Mouse (Mus musculus) CD4-positive, CD25-positive, alpha-beta regulatory T cell, adult 2 months (primary cell): Measurements from ENCODE around the gene Zdhhc1.

Experiments used
- DNase-seq: peaks from one replicate; pipeline ENCODE4 v3.0.0-alpha.2; 2012; ENCODE audit warnings: low read depth, low spot score

The Zdhhc1 gene

GRCm38 (mm10) chr8:105476628-105477413 is 19.9 kb downstream of the Zdhhc1 start:
- DNase-seq = peak; percentile 26

DNA sequence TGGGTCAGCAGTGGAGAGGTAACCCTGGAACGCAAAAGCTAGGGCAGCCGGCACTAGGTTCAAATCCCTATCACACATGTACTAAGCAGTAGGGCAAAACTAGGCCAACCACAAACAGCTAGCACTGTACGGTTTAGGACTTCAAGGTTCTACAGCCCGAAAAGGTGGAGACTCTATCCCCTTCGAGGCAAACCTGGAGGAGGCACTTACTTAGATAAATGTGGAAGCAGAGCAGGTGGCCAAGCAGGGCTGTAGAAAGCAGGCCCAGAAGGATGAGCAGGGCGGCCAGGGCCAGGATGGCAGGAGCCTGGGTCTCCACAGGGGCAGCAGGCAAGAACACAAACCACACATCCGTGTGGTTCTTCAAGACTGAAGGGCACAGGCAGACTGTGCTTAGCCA is 20.5 kb downstream of the Zdhhc1 start:
- DNase-seq = no peak

- no peak for DNase-seq
Observed at GRCm38 (mm10) chr8:105475742-105476141, 21.0 kb downstream of the Zdhhc1 start.

DNA sequence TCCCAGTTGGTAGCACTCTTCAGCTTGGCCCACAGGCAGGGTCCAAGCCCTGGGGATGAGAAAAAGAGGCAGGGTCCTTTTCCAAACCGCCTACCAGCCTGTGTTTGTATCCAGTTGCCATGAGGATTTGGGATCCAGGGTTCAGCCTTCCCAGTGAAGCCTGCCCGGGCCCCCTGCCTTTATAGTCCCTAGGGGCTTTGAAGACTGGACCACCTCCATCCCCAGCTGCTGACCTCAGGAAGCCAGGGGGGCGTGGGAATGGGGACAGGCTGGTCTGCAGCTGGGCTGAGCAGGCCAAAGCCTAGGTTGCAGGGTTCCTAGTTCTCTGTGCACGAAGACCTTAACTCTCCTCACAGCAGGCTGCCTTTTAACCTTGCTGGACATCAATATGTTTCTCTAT is 21.4 kb downstream of the Zdhhc1 start:
- DNase-seq = no peak

DNA sequence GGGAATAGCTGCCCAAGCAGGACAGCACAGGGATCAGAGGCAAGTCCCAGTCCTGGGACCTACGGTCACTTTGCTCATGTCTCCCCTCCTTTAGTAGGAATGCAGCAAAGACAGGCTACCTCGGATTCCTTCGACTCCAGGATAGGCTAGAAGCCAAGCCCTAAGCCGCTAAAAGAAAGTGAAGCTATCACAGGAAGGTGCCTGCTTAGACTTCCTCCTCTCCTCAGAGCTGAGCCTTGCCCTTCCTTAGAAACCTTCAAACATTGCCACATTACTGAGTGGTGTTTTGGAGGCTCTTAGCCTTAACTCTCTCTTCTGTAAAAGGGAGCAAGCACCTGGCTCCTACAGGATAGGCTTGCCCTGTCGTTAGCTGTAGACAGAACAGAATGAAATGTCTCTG is 22.0 kb downstream of the Zdhhc1 start:
- DNase-seq = no peak

DNA sequence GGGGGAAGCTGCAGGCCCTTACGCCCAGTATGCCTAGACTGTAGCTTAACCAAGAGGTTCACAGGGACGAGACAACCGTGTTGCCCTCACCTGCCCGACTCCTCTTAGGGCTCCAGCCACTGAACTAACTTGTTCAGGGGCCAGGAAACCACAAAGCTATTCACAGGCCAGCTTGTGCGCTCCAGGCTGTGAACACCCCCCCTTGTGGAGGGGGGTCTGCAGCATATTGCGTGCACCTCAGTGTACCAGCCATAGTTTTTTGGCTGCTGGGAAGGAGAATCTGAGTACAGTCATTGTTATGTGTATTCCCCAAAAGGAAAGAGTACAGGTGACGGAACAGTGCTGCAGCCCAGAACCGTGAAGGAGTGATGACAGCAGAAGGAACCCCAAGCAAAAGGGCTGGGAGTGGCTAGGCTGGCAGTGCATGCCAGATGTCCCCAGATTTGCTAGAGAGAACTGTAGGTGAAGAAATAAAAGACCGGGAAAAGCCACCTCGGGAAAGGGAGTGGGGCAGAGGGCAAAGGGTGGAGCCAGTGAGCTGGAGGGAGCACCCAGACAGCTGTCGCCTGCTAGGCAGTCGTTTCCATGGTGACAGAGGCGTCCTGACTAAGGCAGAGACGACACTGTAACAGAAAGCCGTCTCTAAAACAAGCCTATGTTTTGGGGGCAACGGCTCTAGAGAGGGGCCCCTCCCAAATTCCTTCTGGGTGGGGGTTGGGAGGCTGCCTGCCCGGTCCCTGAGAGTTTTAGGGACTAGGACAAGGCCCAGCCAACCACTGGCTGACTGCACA is 22.7 kb downstream of the Zdhhc1 start:
- no peak for DNase-seq

DNA sequence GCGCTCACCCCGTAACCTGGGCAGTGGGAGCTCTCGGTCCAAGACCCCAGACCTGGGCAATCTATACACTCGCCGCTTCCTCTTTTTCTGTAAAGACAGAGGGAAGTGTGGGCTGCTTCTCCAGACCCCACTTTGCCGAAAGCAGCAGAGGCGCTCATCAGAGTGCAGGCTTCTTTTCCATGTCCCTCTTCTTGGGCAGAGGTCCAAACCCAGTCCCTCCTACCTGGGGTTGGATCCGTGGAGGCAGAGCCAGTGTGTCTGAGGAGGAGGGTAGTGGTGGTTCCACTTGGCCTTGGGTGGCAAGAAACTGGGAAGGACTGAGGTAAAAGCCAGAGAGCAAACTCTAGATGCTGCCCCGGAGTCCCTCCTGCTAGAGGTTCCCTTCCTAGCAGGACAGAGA is 23.7 kb downstream of the Zdhhc1 start:
- no peak for DNase-seq

DNA sequence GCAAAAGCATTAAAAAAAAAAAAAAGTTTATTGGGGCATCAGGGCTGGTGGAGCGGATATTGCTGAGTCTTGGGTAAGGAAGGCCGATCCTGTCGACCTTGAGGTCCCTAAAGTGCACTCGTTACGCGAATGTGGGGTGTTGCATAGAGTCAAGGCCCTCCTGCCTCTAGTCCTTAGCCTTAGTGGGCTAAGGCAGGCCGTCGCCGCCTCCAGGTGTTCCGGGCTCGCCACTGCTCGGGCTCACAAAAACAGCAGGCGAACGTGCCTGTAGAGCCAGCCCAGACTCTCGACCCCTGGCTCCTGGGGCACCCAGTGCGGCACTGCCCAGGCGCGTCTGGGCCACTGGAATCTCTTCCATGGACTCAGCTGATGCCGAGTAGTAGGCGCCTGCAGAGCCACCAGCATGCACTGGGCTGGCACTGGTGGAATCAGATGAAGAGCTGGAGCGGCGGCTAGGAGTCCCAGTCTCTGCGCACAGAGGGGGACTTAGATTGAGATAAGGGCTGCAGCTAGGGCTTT is 24.2 kb downstream of the Zdhhc1 start:
- no peak for DNase-seq

- DNase-seq = peak; percentile 22
Observed at GRCm38 (mm10) chr8:105471314-105472015, 25.2 kb downstream of the Zdhhc1 start, which contains the start of gene Tppp3. Gene Tppp3, minus strand, starts transcription at chr8:105471526.

DNA sequence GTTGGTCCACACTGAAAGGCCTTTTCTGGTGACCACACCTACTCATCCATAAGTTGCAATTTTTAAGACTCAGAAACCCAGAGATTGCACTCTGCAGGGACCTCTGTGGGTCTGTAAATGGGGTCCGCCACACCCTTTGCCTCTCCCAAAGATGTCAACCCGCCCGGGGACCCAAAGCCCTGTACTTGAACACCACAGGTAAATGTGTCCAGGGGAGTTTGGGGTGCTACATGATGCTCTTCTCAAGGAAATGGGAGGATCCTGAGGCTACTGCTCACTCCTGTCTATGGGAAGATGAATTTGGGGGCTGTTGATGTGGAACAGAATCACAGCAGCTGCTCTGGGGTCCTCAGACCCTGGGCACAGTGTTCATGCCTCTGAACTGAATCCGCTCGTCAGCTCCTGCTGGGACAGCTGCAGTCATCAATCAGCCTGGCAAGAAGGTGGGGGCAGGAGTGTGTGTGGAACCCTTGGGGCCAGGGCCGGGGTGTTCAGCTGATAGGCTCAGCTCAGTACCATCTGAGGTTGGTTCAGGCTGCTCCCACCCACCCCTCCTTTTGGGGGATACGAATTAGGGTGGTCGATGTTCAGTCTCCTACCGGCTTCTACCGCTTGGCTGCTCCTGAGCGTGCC is 25.9 kb downstream of the Zdhhc1 start:
- no peak for DNase-seq

DNA sequence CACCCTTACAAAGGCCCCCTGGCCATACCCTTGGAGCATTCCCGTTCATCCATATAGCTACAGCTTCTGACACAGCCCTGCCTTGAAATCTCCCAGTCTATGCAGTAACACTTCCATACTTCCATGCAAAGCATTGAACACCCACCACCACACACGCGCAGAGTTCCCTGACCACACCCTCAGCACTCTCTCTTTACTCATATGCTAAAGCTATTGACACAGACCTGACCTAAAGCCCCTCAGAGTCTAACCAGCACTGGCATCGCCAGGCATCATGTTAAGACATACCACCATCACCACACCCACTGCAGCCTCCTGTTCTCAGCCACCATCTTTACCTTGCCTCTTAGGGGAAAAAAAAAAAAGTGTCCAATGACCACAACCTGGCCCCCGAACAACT is 26.4 kb downstream of the Zdhhc1 start:
- no peak for DNase-seq

DNA sequence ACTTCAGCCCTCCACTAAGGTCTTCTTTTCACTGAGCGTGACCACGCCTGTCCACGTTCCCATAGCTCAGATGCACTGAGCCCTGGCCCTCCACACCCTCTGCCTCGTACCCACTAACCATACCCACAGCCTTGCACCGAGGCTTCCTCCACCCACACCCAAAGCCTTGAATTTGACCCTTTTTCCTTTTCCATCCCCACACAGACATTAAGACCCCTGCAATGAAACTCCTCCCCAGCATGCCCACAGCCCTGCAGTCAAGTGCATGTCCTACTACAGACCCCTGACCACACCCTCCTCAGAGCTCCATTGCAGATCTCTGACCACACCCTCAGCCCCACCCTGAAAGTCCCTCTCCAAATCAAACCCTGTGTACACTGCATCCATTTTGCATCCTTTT is 26.9 kb downstream of the Zdhhc1 start:
- no peak for DNase-seq

- DNase-seq = no peak
Observed at GRCm38 (mm10) chr8:105469041-105469695, 27.5 kb downstream of the Zdhhc1 start.

DNA sequence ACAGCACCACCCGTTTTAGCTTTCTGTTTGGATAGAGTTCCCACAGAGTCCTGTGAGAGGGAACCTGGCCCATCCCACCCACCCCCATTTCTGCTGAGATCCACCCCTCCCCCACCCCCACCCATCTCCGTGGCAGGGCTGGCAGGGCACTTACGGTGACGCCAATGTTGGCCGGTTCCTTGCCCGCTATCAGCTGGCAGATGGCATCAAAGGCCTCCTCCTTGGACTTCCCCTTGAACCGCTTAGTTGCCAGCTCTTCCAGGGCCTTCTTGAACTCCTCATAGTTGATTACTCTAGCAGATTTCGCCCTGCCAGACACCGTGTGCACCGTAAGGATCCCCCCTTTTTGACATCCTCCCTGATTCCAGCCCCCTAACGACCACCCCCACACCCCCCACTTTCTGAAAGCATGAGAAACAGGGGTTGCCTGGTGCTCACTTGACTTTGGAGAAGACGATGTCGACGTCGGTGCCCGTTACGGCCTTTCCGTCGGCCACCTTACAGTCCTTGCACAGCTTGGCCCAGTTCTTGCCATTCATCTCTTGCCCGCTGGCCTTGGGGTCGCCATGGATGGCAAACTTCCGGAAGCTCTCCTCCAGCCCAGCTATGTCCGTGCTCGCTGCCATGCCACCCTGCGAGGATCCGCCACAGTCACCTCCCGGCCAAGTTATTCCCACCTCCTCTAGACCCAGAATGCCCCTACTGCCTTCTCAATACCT is 28.5 kb downstream of the Zdhhc1 start:
- no peak for DNase-seq

DNA sequence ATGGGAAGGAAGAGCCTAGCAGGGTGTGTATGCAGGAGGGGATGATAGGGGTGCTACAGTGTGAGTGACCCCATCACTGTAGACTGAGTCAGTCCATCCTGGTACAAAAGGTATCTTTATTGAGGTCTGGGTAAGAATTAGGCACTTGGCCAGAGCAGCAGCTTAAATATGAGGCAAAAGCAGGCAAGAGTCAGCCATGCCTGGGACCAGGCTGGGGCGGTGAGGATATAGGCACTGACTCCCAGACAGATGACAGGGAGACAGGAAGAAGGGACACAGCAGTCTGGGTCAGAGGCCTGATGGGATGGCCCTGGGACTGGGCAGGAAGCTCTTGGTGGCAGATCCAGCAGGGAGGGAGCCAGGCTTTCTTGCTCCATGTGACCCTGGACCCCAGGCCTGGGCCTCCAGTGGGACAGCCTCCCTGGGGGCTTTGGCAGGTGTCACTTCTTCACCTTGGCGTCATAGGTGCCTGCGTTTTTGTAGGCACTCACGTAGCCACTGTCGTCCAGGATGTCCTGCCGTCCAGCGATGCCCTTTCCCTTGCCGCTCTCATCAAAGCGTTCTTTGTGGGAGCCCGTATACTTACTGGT is 29.2 kb downstream of the Zdhhc1 start:
- DNase-seq = no peak

GRCm38 (mm10) chr8:105466700-105467291 is 29.9 kb downstream of the Zdhhc1 start:
- no peak for DNase-seq

DNA sequence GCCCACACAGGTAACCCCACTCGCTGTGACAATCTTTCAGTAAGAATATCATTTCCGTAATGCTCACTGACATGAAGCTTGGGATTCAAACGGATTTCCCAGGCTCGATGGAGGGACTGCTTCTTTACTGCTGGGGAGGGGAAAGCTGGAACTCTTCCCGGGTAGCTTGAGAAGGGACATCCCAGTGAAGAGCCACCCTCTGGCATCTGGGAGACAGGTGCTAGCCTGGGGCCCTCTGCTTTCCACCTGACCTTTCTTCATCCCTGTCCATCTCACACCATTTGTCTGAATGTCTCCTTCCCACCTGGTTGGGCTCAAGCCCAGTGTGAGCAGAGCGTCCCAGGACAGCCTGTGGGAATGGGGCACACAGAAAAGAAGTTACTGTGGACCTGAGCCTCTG is 30.5 kb downstream of the Zdhhc1 start:
- DNase-seq = no peak

DNA sequence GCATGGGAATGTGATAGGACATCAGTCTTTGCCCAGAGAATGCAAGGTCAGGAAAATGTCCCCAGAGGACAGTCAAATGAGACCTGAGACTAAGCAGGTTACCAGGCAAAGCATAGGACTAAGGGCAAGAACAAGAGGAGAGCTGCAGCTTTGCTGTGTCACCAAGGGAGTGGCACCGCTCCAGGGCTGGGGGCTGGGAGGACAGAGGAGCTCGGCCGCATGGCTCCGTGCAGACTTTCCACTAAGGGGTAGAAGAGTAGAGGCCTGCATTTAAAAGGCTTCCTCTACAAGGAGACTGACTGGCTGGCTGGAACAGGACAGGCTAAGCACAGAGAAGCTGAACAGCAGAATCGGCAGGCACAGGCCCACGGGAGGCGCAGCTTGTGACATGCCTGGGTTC is 32.1 kb downstream of the Zdhhc1 start:
- DNase-seq = no peak

DNA sequence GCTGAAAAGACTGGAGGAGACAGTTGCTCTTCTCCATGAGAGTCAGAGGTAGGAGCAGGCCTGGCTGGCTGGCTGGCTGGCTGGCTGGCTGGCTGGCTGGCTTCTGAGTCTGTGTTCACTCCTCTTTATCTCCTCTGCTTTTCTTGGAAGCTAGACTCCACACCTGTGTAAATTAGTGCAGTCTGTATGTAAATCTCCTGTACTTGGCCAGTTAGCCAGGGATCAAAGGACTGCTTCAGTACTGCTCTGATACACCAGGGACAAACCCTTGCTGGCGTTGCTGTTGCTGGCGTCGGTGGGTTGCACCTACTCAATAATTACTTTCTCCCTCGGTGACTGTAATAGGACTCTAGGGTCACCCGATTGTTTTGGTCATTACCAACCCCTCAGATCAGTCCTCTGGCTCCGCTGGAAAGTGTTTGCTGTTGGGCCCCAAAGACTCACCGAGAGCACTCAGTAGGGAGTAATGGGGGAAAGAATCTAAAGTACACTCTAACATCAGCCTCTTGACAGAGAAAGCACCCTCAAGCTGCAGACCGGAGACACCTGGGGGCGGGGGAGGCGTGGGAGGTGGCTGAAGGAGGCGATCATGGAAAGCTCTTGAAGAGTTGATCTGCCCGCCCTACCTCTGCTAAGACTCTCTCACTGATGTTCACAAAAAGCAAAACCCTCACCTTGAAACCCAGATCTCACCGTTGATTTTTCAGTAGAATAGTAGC is 35.5 kb downstream of the Zdhhc1 start:
- no peak for DNase-seq
